Mouse (Mus musculus) forebrain, embryonic 14.5 days (tissue): Measurements from ENCODE around the gene Shb. TPM values are rescaled to one million over a fixed set of nuclear protein-coding genes. Genes with fewer than 3 reads are reported as not detected.

ENCODE experiments used
- ATAC-seq: fragments of 200-750 bp; cut with Nextera tagmentation; 2 replicates; pipeline ENCODE4 v1.8.0; 2017; ENCODE audit warnings: mild to moderate bottlenecking, moderate library complexity
- DNase-seq: peaks from one replicate; pipeline ENCODE4 v3.0.0-alpha.2; 2015; ENCODE audit warnings: low spot score
- H3K27ac ChIP-seq: fragments of 300-500 bp; sonication (generic); 2 replicates; pipeline ENCODE4 v1.5.1; 2014; ENCODE audit warnings: low read depth, mild to moderate bottlenecking, control low read depth, low read length, moderate library complexity
- H3K27me3 ChIP-seq: fragments of 300-500 bp; sonication (generic); replicated peaks from 2 replicates; pipeline ENCODE4 v1.6.1; 2014; ENCODE audit warnings: low read length, control low read depth, mixed read lengths; ENCODE audit not compliant: control insufficient read depth, insufficient read depth
- H3K36me3 ChIP-seq: fragments of 300-500 bp; sonication (generic); 2 replicates; pipeline ENCODE4 v1.6.1; 2014; ENCODE audit warnings: low read length, control low read depth; ENCODE audit not compliant: control insufficient read depth, insufficient read depth
- H3K4me1 ChIP-seq: fragments of 300-500 bp; sonication (generic); 2 replicates; pipeline ENCODE4 v1.6.1; 2014; ENCODE audit warnings: antibody characterized with exemption, low read length, control low read depth; ENCODE audit not compliant: control insufficient read depth, insufficient read depth
- H3K4me2 ChIP-seq: fragments of 300-500 bp; sonication (generic); 2 replicates; pipeline ENCODE4 v1.6.1; 2014; ENCODE audit warnings: mild to moderate bottlenecking, control low read depth, low read length
- H3K4me3 ChIP-seq: fragments of 300-500 bp; sonication (generic); 2 replicates; pipeline ENCODE4 v1.5.1; 2014; ENCODE audit warnings: low read depth, low read length, control low read depth
- H3K9ac ChIP-seq: fragments of 300-500 bp; sonication (generic); 2 replicates; pipeline ENCODE4 v1.6.1; 2014; ENCODE audit warnings: mild to moderate bottlenecking, low read length, control low read depth, moderate library complexity
- H3K9me3 ChIP-seq: fragments of 300-500 bp; sonication (generic); replicated peaks from 2 replicates; pipeline ENCODE4 v1.6.1; 2016; ENCODE audit warnings: low read length, control low read depth, mixed read lengths; ENCODE audit not compliant: control insufficient read depth
- WGBS: fragments of 180-500 bp; shearing (Covaris S2); extraction: QIAGEN DNeasy Blood & Tissue Kit; methylation state at CpG from one replicate; pipeline ENCODE4 v1.1.7; 2014; 5-methylcytosine and 5-hydroxymethylcytosine counted together
- polyA plus RNA-seq: library from polyadenylated mRNA; unstranded; fragments of >200 nt; fragmentation: Nextera tagmentation; extraction: Ambion mirVana; gene quantifications from 2 replicates; pipeline ENCODE4 v1.2.1, GENCODE M21; 2014

The Shb gene
- polyA plus RNA-seq, 1 experiment from 2014 or later, result 14.5 TPM

DNA sequence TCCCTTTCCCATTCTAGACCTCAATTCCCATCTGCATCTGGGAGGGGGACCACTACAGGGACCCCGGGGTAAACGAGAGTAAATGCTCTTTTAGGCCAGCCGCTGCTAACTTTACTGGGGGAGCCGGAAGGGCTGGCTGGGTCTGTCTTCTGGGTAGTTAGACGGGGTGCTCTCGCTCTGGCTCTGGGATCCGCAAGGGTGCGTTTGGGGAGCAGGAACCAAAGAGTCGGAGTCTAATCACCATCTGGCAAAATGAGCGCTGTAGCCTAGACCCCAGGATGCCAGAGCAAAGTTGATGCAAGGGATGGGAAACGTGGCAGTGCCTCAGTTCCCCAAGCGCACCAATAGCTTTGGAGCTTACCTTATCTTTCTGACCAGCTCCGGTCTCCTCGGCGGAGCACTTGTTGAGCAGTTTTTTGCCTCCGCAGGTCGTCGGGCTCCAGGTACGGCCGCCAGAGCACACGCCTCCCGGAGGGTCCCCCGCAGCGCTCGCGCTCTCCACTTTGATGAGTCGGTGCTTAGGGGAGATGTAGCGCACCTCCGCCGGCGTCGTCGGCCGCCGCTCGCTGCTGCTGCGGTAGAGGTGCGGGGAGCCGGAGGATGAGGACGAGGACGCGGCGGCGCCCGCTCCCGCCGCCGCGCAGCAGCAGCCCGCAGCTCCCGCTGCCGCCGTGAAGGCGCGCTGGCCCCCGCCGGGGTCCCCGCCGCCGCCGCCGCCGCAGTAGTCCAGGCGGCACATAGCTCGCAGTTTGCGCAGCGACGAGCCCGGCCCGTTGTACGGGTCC, 2.9 kb downstream of the Shb start:
- Histone ChIP-seq H3K9ac (peak overlapping the region; percentile 88), H3K9me3 (no peaks in the 10 kb centered on the region), H3K36me3 (0 out of 2 replicates have a peak, but pooled peaks cover 2% of the 10 kb centered on the region), H3K4me2 (peak overlapping the region; percentile 78), H3K27ac (peak overlapping the region; percentile 88), H3K4me1 (peaks cover 45% of the 10 kb centered on the region), H3K27me3 (no peaks in the 10 kb centered on the region), H3K4me3 (peak overlapping the region; percentile 85)
- DNase-seq (peak; percentile 43), ATAC-seq (no peak)
- under 1% methylated on average over 69 of the region's 71 CpGs for WGBS

DNA sequence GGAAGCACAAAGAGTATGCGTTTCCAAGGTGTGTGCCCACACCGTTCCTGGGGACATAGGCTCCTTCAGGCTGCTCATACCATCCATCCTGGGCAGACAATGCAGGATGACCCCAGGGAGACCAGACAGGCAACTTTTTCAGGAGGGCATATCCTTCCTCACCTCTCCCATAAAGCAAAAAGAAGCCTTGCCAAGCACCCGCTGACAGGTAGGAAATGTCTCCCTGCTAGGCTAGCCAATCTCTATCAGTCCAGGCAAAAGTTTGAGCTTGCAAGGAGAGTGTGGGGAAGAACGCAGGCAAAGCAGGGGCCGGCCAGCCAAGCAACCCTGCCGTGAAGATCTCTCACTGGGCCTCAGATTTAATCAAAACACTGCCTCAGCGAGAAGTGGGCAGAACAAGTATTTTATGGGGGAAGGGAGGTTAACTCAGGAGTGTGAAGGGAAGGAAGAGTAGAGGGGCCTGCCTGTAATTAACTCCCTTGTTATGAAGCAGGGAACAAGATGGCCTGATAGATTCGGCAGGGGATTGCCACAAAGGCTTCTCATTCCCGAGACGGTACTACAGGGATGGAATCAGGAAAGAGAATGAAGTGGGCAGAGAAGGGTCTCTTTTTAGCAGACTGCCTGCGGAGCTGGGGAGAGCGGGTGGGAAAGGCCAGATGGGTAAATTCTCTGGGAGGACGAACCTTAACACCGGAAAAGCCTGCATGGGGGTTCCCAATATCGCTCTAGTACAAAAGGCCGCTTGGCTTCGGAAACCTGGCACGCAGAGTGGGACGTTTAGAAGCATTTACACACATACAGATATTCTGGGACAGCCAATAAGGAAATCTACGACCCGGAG, 3.7 kb downstream of the Shb start:
- no peaks in the 10 kb centered on the region for H3K27me3 ChIP-seq
- H3K27ac ChIP-seq, result peak overlapping the region; percentile 36; the same call in 1 of the 2 replicates
- 5% methylated on average over 21 of the region's 21 CpGs for WGBS
- ATAC-seq (no peak), DNase-seq (peak; percentile 36)
- H3K4me3 ChIP-seq, result peak overlapping the region; percentile 85
- H3K36me3 ChIP-seq, result 0 out of 2 replicates have a peak, but pooled peaks cover 3% of the 10 kb centered on the region
- H3K4me2 ChIP-seq, result peak overlapping the region; percentile 78
- H3K9me3 ChIP-seq, result no peaks in the 10 kb centered on the region
- H3K9ac ChIP-seq, result peak overlapping the region; percentile 88
- peaks cover 41% of the 10 kb centered on the region for H3K4me1 ChIP-seq

DNA sequence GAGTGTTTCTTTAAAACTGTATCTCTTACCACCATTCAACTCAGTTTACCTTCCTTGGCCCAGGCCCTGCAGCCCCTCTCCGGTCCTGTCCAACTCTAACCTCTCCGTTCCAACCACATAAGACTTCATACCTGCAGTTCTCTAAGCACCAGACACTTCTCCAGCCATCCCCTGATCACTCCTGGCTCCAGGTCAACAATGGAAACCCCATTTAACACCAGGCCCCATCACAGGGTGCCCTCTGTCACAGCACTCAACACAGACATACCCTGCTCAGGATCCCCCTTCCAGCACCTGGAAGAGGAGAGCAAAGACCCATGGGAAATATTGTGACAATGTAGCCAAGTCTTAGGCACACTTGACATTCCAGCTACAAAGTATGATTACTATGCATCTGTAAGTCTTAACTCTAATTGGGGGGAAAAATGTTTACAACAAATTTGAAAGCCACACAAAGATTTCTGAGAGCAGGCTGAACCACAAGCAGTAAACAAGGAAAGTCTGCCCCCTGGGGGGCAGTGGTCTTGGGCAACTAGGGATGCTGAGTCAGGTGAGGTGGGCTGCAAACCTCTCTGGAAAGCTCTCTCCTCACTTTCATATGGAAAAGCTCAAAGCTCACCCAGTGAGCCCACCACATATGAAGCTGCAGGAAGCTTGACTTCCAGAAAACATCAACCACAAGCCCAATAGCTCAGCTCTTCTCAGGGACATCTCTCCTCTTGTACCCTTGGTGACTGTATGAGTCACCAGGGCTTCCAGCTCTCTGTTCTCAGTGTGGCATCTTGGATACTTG, 4.5 kb downstream of the Shb start:
- DNase-seq (no peak), ATAC-seq (no peak)
- Histone ChIP-seq H3K4me3 (peak overlapping the region; percentile 85), H3K9me3 (no peaks in the 10 kb centered on the region), H3K4me2 (peak overlapping the region; percentile 78), H3K36me3 (0 out of 2 replicates have a peak, but pooled peaks cover 6% of the 10 kb centered on the region), H3K9ac (peak overlapping the region; percentile 88), H3K27ac (no peak overlapping the region), H3K27me3 (no peaks in the 10 kb centered on the region), H3K4me1 (peaks cover 41% of the 10 kb centered on the region)
- 98% methylated on average over 2 of the region's 2 CpGs for WGBS

DNA sequence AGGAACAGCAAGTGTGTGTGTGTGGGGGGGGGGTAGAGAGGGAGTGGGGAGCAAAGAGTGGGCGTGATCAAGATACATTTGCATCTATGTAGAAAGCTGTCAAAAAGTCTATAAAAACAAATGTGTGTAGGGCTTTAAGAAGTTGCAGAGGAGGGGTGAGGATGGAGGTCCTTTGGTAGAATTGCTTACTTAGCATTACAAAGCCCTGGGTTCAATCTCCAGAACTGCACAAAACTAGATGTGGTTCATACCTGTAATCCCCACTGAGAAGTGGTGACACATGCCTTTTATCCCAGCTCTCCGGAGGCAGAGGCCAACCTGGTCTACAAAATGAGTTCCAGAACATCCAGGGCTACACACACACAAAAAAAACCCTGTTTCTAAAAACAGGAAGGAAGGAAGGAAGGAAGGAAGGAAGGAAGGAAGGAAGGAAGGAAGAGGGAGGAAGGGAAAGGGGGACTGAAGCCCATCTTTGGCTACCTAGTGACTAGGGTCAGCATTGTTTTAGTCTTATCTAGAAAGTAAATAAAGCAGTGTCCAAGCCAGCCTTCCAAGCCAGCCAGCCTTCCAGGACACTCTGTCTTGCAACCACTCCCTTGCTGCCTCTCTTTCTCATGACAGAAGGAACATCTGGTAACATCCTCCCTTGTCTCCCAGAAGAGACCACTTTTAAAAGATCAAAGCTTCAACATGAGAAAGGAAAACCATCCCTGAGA, 5.3 kb downstream of the Shb start:
- ATAC-seq, result no peak
- Histone ChIP-seq H3K9me3 (no peaks in the 10 kb centered on the region), H3K27me3 (no peaks in the 10 kb centered on the region), H3K36me3 (0 out of 2 replicates have a peak, but pooled peaks cover 6% of the 10 kb centered on the region), H3K4me1 (peaks cover 35% of the 10 kb centered on the region), H3K4me2 (peak overlapping the region; percentile 78), H3K4me3 (peak overlapping the region; percentile 85), H3K27ac (no peak overlapping the region), H3K9ac (peak overlapping the region; percentile 88)
- DNase-seq, result no peak
- WGBS, result 60% methylated on average over 2 of the region's 2 CpGs

DNA sequence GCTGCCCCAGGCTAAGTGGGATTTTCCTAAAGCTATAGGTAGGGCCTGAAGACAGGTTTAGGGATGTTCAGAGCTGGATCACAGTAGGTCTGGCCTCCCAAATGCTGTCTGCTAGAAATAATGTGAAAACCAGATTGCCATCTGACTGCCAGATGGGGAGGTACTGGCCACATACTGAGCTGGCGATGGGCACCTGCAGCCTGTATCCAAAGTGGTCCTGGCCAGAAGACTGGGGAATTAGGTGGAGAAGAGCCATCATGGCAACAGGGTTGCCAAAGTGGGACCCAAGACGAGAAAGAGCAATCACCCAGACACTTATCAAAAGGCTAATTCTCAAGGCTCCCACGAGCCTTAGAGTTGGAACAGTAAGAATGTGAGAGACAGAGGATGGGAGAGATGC, 6.1 kb downstream of the Shb start:
- Histone ChIP-seq H3K27me3 (no peaks in the 10 kb centered on the region), H3K4me1 (peaks cover 32% of the 10 kb centered on the region), H3K36me3 (0 out of 2 replicates have a peak, but pooled peaks cover 6% of the 10 kb centered on the region), H3K4me3 (peak overlapping the region; percentile 85), H3K4me2 (peak overlapping the region; percentile 78), H3K27ac (no peak overlapping the region), H3K9ac (no peak overlapping the region), H3K9me3 (no peaks in the 10 kb centered on the region)
- no peak for ATAC-seq
- DNase-seq, result no peak
- 77% methylated on average over 3 of the region's 3 CpGs for WGBS

DNA sequence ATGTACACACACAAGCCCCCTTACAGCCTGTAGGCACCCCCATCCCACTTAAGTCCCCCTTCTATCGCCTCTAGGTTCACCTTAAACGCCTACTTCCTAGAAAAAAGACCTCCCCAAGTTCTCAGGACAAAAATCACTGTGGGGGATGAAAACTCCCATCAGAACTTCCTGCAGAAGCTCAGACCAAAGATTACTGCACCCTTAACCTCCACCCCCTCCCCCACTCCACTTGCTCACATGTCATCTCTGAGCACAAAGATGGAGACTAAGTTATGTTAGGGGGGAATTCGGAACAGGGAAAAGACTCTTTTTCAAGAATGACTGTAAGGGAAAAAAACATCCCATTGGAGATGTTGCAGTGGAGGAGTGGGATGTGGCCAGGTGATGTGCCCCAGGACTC, 6.7 kb downstream of the Shb start:
- Histone ChIP-seq H3K36me3 (0 out of 2 replicates have a peak, but pooled peaks cover 7% of the 10 kb centered on the region), H3K27me3 (no peaks in the 10 kb centered on the region), H3K4me3 (0 out of 2 replicates have a peak overlapping the region, but pooled peaks have one; percentile 3), H3K4me2 (peak overlapping the region; percentile 78), H3K4me1 (peaks cover 32% of the 10 kb centered on the region), H3K9ac (no peak overlapping the region), H3K27ac (no peak overlapping the region), H3K9me3 (no peaks in the 10 kb centered on the region)
- 89% methylated on average over 3 of the region's 3 CpGs for WGBS
- no peak for DNase-seq
- no peak for ATAC-seq

DNA sequence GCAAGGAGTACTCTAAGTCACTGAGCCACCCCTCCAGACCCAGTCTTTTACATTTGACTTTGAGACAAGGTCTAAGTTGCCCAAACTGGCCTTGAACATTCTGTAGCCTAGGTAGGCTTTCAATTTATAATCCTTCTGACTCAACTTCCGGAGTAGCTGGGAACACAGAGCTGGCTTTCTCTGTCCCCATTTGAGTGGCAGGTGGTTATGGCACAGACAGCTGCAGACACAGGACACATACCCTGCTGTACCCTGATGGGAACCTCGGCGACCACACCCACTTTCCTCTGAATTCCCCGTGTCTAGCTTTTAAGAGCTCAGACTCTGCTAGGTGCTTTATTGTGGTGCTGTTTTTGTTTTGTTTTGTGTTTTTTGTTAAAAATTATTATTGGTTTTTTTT, 7.7 kb downstream of the Shb start:
- WGBS, result 90% methylated on average over 4 of the region's 4 CpGs
- no peaks in the 10 kb centered on the region for H3K9me3 ChIP-seq
- 0 out of 2 replicates have a peak, but pooled peaks cover 8% of the 10 kb centered on the region for H3K36me3 ChIP-seq
- no peaks in the 10 kb centered on the region for H3K27me3 ChIP-seq
- H3K4me1 ChIP-seq, result peaks cover 32% of the 10 kb centered on the region
- ATAC-seq (no peak), DNase-seq (no peak)
- H3K4me3 ChIP-seq, result no peak overlapping the region
- H3K9ac ChIP-seq, result no peak overlapping the region
- no peak overlapping the region for H3K4me2 ChIP-seq
- no peak overlapping the region for H3K27ac ChIP-seq

DNA sequence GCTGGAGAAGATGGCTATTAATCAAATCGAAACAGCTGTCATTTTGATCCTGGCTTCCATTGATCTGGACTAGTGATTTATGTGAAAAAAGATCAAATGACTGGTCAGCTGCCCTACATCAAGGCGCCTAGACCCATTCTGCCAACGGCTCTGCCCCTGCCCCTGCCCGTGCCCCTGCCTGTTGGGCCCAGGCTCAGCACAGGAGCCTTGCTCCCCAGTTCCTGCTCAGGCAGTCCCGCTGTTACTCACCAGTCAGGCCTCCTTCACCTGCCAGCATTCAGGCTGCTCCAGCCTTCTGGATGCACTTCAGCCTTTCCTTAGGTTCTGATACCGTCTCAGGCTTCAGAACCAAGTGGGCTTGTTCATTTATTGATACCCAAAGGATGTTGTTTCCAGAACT, 8.9 kb downstream of the Shb start:
- Histone ChIP-seq H3K4me2 (no peak overlapping the region), H3K36me3 (0 out of 2 replicates have a peak, but pooled peaks cover 8% of the 10 kb centered on the region), H3K27me3 (no peaks in the 10 kb centered on the region), H3K27ac (no peak overlapping the region), H3K9ac (no peak overlapping the region), H3K4me3 (no peak overlapping the region), H3K9me3 (no peaks in the 10 kb centered on the region), H3K4me1 (peaks cover 32% of the 10 kb centered on the region)
- no peak for DNase-seq
- ATAC-seq, result no peak
- 88% methylated on average over 6 of the region's 6 CpGs for WGBS
